Mouse (Mus musculus) stomach, postnatal 0 days (tissue): ENCODE measurements around the gene Usp30.

Experiments
- CTCF ChIP-seq: IDR thresholded peaks from 2 replicates; pipeline ENCODE4 v1.5.1; 2016; ENCODE audit warnings: antibody characterized with exemption, low read depth, mild to moderate bottlenecking, moderate library complexity
- EP300 ChIP-seq: optimal IDR thresholded peaks from 2 replicates; pipeline ENCODE3; 2016; ENCODE audit warnings: antibody characterized with exemption

GRCm38 (mm10) chr5:114045134-114045533 lies 20.1 kb upstream of the Usp30 start:
- TF ChIP-seq CTCF (peak; percentile 79), EP300 (no peak)
